Mouse (Mus musculus): ENCODE data around the gene Dennd2a.

The Dennd2a gene

GRCm38 (mm10) chr6:39555648-39555945, 2.1 kb downstream of the Dennd2a start:
- DNase-seq, result no peak

GRCm38 (mm10) chr6:39554888-39555647, 2.6 kb downstream of the Dennd2a start:
- no peak for DNase-seq

DNA sequence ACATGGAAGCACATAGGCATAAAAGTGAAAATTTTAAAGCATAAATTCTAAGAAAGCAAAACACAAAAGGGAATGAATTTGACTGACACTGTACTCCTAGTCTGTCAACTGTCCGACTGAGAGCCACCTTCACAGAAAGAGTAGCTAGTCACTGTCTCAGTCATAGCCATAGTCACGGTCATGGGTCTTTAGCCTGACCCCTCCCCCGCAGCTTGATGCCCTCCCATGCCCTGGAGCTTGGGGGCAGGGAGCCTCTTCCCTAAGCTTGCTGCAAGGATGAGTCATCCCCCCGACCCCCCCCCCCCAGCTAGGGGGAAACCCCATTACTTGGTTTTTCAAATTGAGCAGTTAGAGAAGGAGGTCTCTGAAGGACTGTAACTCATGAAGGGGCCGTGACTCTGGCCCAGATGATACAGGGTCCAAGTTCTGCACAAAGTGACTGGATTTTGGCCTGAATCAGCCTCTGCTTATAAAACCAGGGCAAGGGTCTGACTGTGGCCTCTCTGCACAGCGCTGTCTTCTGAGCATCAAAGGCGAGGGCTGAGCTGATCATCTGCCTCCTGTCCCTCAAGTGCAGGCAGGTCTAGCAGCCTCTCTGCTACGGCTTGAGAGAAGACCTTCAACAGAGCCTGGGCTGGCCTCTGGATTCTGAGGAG, 5.6 kb downstream of the Dennd2a start:
- no peak for DNase-seq

DNA sequence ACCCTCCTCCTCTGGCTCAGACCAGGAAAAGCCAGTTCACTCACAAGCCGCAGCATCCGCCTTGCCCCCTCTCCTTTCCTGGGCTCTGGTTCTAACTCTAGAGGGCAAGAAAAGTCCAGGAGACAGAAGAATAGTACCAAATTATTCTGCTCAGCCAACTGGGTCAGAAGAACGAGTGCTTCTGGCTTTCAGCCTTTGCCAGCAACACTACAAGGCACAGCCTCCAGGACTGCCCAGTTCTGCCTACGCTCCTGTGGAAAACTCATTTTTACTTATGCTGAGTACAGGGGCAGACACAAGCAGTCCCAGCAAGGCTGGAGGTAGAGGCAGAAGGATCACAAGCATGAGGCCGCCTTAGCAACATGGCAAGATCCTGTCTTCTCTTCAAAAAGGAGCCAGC, 9.6 kb downstream of the Dennd2a start:
- DNase-seq, result no peak

DNA sequence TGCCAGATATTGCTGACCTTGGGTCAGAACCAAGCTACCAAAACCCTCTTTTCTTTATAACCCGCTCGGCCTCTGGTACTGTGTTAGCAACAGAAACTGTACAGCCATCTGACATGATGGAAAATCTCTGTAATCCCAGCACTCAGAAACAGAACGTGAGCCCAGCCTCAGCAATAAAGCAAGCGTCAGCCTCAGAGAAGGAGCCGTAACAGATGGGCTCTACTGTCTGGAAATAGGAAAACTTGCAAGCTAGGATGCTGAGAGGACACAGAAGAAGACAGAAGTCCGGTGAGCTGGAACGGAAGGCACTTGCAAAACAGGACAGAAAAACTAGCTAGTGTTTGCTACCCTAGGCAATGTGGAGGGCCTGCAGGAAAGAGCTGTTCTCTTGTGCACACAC, 12.2 kb downstream of the Dennd2a start:
- no peak for DNase-seq

DNA sequence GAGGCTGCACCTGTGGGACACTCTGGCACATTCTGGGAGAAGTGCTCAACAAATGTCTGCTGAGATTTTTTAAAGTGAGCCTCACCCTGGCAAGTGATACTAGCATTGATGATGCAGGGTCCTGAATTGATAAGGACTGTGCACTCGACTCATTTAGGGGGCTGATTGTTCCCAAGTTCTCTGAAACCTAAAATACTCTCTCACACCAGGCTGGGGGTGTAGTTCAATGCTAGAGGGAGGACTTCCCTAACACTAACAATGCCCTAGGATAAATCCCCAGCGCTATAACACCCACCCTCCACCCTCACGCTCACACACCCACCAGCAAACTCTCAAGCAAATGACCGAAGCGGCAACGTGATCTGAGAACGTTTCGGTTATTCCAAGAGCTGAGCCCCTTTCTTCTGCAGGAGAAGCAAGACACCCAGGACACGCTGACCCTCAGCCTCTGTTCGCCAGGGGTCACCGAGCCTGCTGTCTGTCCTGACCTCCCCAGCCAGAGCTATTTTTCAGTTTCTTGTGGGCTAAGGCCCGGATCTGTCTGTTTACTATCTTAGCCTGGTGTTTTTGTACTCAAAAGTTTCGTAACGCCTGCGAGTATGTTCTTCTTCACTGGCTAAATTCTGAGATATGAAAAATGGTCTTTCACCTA, 13.8 kb downstream of the Dennd2a start:
- DNase-seq, result no peak

- peak; percentile 64 to 68 for DNase-seq
These were observed 14.8 kb downstream of the Dennd2a start for GRCm38 (mm10) chr6:39542631-39543597.

DNA sequence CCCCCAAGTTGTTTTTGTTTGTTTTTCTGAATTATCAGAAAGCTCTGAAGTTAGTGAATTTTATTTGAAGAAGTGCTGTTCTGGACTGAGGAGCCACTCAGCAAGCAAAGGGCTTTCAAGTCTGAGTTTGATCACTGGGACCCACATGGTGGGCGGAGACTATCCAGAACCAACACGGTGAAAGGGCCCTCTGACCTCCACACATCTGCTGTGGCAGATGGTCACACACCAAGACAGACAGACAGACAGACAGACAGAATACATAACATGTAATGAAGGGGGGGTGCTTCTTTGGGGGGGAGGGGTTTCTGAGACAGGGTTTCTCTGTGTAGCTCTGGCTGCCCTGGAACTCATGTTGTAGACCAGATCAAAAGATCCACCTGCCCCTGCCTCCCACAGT, 17.1 kb downstream of the Dennd2a start:
- DNase-seq, result no peak

DNA sequence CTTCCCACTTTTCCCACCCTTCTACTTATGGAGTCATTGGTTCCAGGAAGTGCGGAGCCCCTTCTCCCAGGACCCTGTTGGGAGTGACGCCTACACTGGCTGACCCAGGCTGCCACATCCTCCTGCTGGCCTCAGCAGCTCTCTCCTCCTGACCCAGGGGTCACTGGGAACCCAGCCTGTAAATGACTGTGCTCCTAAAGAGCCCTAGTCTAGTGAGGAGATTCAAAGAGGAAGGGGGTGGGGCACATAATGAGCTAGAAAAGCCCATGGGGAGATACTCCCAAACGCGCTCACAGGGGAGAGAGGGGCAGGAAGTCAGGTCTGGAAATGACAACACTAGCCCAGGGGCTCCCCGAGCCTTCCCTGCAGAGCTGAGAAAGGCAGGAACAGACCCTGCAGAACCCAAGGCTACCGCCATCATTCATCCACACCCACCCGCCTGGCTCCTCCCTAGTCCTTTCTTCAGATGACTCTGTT, 17.9 kb downstream of the Dennd2a start:
- no peak for DNase-seq

DNA sequence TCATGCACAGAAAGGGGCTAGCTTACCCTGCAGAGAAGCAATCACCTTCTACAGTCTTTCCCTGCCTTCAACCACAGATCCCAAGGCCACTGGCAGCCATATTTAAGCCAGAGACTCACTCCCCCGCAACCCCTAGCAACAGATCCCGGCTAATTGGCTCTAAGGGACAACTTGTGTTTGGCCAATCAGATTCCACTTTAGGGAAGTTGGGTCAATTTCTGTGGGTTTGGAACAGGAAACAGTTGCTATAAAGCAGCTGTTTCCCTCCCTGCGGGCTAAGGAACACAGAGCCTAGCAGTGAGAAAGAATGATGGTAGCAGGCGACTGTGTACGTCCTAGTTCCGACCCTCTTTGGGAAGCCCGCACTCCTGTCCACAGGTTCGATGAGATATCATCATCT, 19.4 kb downstream of the Dennd2a start:
- no peak for DNase-seq

GRCm38 (mm10) chr6:39537276-39537675, 20.4 kb downstream of the Dennd2a start:
- no peak for DNase-seq

DNA sequence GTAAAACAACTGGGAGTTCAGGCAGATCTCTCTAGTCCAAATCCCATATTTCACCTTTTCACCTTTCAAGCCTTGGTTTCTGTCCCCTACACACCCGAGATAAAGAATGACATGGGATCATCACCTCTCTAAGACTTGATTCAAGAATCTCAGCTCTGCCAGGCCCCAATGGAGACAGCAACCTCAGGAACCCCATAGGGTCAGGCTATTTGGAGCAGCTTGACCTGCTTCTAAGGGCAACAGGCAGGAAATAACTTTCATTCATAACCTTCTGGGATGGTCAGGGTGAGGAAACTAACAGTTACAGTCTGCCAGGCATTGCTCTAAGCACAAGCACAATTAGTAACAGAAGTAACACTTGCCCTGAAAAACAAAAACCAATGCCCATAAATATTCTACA, 21.0 kb downstream of the Dennd2a start:
- DNase-seq, result no peak

DNA sequence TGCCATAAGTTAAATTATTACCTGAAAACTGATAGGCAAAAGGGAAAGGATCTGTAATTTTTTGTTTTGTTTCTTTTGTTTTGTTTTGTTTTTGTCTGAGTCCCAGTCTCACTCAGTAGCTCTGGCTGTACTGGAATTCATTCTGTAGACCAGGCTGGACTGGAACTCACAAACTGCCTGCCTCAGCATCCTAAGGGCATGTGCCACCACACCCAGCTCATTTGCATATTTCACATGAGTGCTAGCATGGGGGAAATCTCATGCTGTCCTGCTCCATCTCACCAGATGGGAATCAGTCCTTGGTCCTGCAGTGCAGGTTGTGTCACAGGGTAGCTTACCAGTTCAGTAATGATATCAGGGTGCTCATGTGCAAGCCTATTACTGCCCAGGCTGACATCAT, 22.7 kb downstream of the Dennd2a start:
- no peak for DNase-seq

- peak; percentile 86 to 94 for DNase-seq
These were observed 28.8 kb downstream of the Dennd2a start for GRCm38 (mm10) chr6:39528671-39529535.

DNA sequence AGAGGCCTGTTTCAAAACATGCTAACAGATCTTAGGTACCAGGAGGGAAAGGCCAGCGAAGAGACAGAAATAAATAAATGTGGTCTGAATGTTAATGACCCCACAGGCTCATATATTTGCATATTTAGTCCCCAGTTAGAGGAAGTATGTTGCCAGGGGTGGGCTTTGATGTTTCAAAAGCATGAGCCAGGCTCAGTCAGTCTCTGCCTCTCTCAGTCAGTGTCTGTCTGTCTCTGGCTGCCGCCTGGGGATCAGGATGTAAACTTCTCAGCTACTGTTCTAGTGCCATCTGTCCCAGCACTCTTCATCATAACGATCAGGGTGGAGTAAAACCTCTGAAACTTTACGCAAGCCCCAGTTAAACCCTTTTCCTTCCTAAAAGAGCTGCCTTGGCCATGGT, 29.9 kb downstream of the Dennd2a start:
- DNase-seq, result peak in 1 of 2 experiments; percentile 33

DNA sequence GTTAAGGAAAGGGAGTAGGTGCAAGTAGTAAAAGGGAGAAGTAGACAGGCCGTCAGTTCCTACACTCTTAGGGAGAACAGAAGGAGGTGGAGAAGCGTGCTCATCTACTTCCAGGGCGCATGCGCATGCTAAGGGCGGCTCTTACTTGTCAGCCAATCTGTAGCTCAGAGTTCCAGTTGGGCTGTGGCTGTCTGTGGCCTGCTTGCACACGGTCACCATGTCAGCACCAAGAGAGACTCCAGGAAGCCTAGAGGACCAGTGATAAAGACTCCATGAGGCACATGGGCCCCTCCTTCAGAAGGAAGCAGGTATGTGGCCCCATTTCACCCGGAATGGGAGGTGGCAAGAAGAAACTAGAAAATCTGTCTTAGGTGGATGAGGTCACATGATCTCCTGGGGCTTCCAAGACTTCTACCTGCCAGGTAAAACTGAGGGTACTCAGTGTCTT, 30.3 kb downstream of the Dennd2a start:
- peak; percentile 39 to 52 for DNase-seq

GRCm38 (mm10) chr6:39526797-39527196, 30.9 kb downstream of the Dennd2a start:
- DNase-seq, result no peak

DNA sequence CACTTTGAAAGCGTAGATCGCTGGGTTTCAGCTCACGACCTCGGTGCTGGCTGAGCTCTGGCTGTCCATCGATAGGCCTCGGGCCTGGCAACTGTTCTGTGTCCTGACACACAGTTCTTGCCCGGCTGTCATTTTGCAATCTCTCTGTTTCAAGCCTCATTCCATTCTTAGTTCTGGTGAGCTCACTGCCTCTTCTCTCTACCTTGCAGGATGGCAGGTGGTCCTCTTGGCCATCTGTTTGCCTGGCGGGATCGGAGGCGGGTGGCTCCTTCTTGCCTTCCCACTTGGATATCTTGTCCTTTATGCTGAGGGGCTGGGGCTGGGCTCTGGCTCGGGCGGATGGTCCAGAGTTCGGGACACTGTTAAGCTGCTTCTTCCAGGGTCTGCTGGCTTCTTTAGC, 34.5 kb downstream of the Dennd2a start:
- peak; percentile 71 to 81 for DNase-seq

- peak; percentile 27 to 40 for DNase-seq
These were observed 35.2 kb downstream of the Dennd2a start for GRCm38 (mm10) chr6:39522425-39522824.

DNA sequence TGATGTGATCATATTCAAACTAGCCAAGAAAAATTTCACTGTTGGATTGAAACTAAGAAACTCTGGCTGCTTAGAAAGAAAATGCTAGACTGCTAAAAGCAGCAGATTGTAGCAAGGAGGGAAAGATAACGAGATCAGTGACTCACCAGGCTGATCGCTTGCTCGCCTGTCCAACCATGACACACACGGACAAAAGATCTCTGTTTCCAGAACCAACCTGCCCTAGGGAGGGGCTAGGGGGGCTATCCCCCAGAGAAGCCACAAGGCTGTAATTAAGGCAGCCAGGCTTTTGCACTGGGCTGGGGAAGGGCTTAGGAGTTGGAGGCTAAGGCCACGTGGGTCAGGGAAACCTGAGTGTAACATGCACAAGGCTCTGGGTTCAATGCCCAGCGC, 41.9 kb downstream of the Dennd2a start:
- peak; percentile 53 to 58 for DNase-seq

- peak; percentile 78 for DNase-seq
These were observed 42.5 kb downstream of the Dennd2a start for GRCm38 (mm10) chr6:39515040-39515738.
